Mouse (Mus musculus) neural tube, embryonic 14.5 days (tissue): ENCODE measurements around the gene Kctd15. TPM values are rescaled to one million over a fixed set of nuclear protein-coding genes. Genes with fewer than 3 reads are reported as not detected.

Source experiments
- ATAC-seq: fragments of 200-750 bp; cut with Nextera tagmentation; 2 replicates; pipeline ENCODE4 v1.8.0; 2017; ENCODE audit warnings: low read depth, mild to moderate bottlenecking, moderate TSS enrichment, moderate library complexity
- H3K27ac ChIP-seq: fragments of 300-500 bp; sonication (generic); 2 replicates; pipeline ENCODE4 v1.5.1; 2014; ENCODE audit warnings: low read depth, mild to moderate bottlenecking, control low read depth, low read length, moderate library complexity, mixed read lengths
- H3K27me3 ChIP-seq: fragments of 300-500 bp; sonication (generic); 2 replicates; pipeline ENCODE4 v1.6.1; 2014; ENCODE audit warnings: low read length; ENCODE audit not compliant: control insufficient read depth, insufficient read depth
- H3K36me3 ChIP-seq: fragments of 300-500 bp; sonication (generic); 2 replicates; pipeline ENCODE4 v1.6.1; 2014; ENCODE audit warnings: low read length, mixed read lengths; ENCODE audit not compliant: control insufficient read depth, insufficient read depth
- H3K4me1 ChIP-seq: fragments of 300-500 bp; sonication (generic); 2 replicates; pipeline ENCODE4 v1.6.1; 2014; ENCODE audit warnings: low read length; ENCODE audit not compliant: control insufficient read depth, insufficient read depth
- H3K4me2 ChIP-seq: fragments of 300-500 bp; sonication (generic); 2 replicates; pipeline ENCODE4 v1.6.1; 2014; ENCODE audit warnings: mild to moderate bottlenecking, low read depth, low read length, control low read depth
- H3K4me3 ChIP-seq: fragments of 300-500 bp; sonication (generic); 2 replicates; pipeline ENCODE4 v1.5.1; 2014; ENCODE audit warnings: low read depth, low read length, control low read depth, mixed read lengths
- H3K9ac ChIP-seq: fragments of 300-500 bp; sonication (generic); replicated peaks from 2 replicates; pipeline ENCODE4 v1.6.1; 2014; ENCODE audit warnings: low read depth, mild to moderate bottlenecking, control low read depth, low read length, mixed read lengths
- H3K9me3 ChIP-seq: fragments of 300-500 bp; sonication (generic); 2 replicates; pipeline ENCODE4 v1.6.1; 2016; ENCODE audit warnings: low read length; ENCODE audit not compliant: control insufficient read depth
- WGBS: fragments of 180-500 bp; shearing (Covaris S2); extraction: QIAGEN DNeasy Blood & Tissue Kit; methylation state at CpG from one replicate; pipeline ENCODE4 v1.1.7; 2014; 5-methylcytosine and 5-hydroxymethylcytosine counted together
- polyA plus RNA-seq: library from polyadenylated mRNA; unstranded; fragments of >200 nt; fragmentation: Nextera tagmentation; extraction: Ambion mirVana; gene quantifications from 2 replicates; pipeline ENCODE4 v1.2.1, GENCODE M21; 2014

Kctd15 gene
- 11.8 and 22.9 TPM in 2 replicates for polyA plus RNA-seq

DNA sequence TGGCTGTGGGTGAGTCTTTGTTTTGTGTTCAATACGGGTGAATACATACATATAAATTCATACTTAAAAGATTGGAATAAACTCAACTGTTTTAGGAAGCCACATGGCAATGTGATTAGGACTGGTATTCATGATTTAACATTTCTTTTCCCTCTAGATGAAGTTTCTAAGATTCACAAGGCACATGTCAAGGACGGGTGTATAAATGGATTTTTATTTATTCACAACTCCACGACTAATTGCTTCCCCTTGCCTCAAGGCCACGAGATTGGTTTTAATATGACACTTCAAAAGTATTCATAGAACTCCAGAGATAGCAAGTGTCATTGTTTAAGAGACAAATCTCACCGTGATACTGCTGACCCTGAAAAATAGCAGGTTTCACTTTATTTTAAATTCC, at the start of gene Kctd15:
TSS of gene Kctd15 (minus strand) at position 101 of the 400 bp plus-strand sequence.
- Histone ChIP-seq H3K36me3 (no peaks in the 10 kb centered on the region), H3K27ac (peak within 1 kb of the TSS; percentile 99), H3K4me2 (peak within 1 kb of the TSS; percentile 97), H3K4me1 (peaks cover 14% of the 10 kb centered on the region), H3K9ac (peak within 1 kb of the TSS; percentile 96), H3K9me3 (no peaks in the 10 kb centered on the region), H3K27me3 (no peaks in the 10 kb centered on the region), H3K4me3 (peak within 1 kb of the TSS; percentile 86)
- no peak for ATAC-seq
- WGBS = 73% methylated on average over 5 of the region's 5 CpGs

DNA sequence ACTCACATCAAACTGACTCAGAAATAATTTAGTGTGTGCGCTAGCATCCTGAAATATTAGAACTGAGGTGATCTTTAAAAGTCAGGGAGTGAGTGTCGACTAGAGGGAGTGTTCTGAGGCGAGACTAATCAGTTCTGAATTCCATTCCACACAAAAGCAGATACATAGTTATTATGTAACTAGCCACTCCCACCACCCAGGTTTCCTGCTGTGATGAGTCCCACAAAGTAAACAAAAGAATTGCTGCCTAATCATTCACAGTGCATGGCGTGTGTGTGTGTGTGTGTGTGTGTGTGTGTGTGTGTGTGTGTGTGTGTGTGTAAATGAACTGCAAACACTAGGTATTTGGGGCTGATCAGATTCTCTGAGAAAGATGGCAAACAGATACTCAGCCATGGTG, 47.9 kb upstream of the Kctd15 start:
- 40% methylated on average over 4 of the region's 4 CpGs for WGBS
- H3K4me1 ChIP-seq = no peaks in the 10 kb centered on the region
- H3K36me3 ChIP-seq = no peaks in the 10 kb centered on the region
- no peak overlapping the region for H3K4me2 ChIP-seq
- no peaks in the 10 kb centered on the region for H3K27me3 ChIP-seq
- H3K9me3 ChIP-seq = no peaks in the 10 kb centered on the region
- no peak overlapping the region for H3K27ac ChIP-seq
- no peak for ATAC-seq
- no peak overlapping the region for H3K4me3 ChIP-seq
- no peak overlapping the region for H3K9ac ChIP-seq

DNA sequence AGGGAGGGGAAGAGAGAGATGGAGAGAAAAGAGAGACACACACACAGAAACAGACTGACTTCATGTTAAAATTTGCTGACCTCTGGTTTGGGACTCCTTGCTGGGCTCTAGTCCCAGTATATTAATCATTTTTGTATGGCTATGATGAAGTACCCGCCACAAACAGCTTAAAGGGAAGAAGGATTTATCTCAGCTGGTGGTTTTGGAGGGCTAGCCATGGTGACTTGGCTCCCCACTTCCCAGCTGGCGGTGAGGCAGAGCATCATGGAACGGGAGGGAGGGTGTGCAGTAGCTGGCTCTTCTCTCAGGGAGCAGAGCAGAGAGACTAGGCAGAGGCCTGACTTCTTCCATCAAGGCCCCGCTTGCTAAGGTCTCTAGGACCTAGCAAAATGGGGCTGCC, 46.9 kb upstream of the Kctd15 start:
- Histone ChIP-seq H3K9me3 (no peaks in the 10 kb centered on the region), H3K4me1 (no peaks in the 10 kb centered on the region), H3K27ac (no peak overlapping the region), H3K27me3 (no peaks in the 10 kb centered on the region), H3K9ac (no peak overlapping the region), H3K4me2 (no peak overlapping the region), H3K4me3 (no peak overlapping the region), H3K36me3 (no peaks in the 10 kb centered on the region)
- WGBS = 56% methylated on average over 4 of the region's 4 CpGs
- no peak for ATAC-seq

DNA sequence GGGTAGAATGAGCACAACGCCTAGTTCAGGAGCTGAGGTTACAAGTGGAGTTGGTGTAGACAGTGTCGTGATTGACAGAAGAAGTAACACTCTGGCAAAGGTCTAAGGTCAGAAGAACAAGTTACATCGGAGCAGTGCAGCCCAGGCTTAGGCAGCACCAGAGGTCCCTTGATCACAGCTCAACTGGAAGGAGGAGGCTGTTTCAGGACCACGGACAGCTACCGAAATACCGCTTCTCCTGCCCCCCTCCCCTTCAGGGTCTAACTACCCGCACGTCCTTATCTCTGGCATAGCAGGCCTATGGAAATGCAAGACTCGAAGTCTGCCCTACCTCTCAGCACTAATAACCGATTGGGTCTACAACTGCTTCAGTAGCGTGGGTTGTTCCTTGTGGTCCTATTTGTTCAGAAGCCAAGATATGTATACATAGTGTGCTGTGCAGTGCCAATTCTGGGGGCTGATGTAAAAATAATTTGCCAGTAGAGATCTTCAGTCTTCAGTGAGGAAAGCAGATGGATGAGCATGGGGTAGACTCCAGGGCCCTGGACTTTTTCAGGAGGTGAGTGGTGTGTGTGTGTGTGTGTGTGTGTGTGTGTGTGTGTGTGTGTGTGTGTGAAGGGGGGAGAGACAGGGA, 46.3 kb upstream of the Kctd15 start:
- no peak overlapping the region for H3K4me2 ChIP-seq
- no peak overlapping the region for H3K4me3 ChIP-seq
- H3K4me1 ChIP-seq = no peaks in the 10 kb centered on the region
- no peak overlapping the region for H3K27ac ChIP-seq
- ATAC-seq = no peak; the same call in 1 of the 2 replicates
- no peak overlapping the region for H3K9ac ChIP-seq
- no peaks in the 10 kb centered on the region for H3K27me3 ChIP-seq
- no peaks in the 10 kb centered on the region for H3K36me3 ChIP-seq
- H3K9me3 ChIP-seq = no peaks in the 10 kb centered on the region
- 23% methylated on average over 11 of the region's 11 CpGs for WGBS

DNA sequence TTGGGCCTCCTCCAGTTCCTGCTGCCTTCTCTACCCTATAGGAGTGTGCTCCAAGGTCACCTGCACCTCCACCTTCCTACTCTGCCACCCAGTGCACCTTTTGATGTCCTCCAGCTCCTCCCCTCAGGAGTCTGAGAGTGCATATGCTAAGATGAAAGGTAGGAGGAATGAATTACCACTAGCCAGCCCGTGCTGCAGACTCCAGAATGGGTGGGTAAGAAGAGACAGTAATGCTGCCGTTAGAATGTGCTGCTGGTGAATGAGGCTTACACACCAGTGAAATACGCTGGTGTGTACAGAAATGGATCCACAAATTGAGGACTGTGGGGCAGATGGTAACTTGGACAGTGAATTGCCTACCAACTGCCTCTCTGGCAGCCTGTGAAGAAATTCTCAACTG, 43.4 kb upstream of the Kctd15 start:
- Histone ChIP-seq H3K9me3 (no peaks in the 10 kb centered on the region), H3K4me1 (0 out of 2 replicates have a peak, but pooled peaks cover under 1% of the 10 kb centered on the region), H3K27me3 (no peaks in the 10 kb centered on the region), H3K27ac (no peak overlapping the region), H3K36me3 (no peaks in the 10 kb centered on the region), H3K4me3 (no peak overlapping the region), H3K9ac (no peak overlapping the region), H3K4me2 (no peak overlapping the region)
- WGBS = 61% methylated on average over 3 of the region's 3 CpGs
- ATAC-seq = no peak

DNA sequence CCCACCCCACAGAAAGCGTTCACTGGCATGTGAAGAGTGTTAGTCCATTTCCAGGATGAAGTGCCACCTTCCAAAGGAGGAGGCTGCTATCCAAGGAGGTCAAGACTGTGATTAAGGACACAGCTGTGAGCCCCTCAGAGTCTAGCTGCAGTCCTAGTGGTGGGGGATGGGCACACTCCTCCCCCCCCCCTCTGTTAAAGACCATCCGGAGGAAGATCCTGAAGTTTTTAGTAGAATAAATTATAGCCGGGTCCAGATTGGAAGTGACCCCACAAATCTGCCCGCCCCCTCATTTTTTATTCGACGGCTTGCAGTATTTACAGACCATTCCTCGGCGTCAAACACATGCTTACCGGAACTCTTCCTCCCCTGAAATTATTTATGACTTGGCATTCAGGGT, 41.7 kb upstream of the Kctd15 start:
- Histone ChIP-seq H3K9me3 (no peaks in the 10 kb centered on the region), H3K27me3 (no peaks in the 10 kb centered on the region), H3K9ac (no peak overlapping the region), H3K4me2 (no peak overlapping the region), H3K27ac (no peak overlapping the region), H3K36me3 (no peaks in the 10 kb centered on the region), H3K4me3 (no peak overlapping the region), H3K4me1 (0 out of 2 replicates have a peak, but pooled peaks cover 3% of the 10 kb centered on the region)
- ATAC-seq = peak; percentile 30; the same call in 1 of the 2 replicates
- 30% methylated on average over 9 of the region's 9 CpGs for WGBS

DNA sequence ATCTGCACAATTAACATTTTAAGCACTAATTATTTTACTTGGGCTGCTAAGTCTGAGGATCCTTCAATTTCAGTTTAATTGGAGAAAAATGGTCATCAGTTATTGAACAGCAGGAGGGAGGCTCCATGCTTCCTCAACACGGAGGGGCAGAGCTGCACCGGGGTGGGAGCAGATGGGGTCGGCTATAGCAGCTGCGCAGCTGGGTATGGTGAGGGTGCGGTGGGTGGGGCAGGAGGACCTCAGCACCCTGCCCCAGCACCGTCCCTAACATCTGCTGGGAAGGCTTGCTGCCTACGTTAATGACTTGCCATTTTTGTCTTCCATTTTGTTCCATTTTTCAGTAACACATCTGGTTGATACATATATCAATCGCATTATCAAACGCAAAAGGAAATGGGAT, 39.6 kb upstream of the Kctd15 start:
- no peak for ATAC-seq

DNA sequence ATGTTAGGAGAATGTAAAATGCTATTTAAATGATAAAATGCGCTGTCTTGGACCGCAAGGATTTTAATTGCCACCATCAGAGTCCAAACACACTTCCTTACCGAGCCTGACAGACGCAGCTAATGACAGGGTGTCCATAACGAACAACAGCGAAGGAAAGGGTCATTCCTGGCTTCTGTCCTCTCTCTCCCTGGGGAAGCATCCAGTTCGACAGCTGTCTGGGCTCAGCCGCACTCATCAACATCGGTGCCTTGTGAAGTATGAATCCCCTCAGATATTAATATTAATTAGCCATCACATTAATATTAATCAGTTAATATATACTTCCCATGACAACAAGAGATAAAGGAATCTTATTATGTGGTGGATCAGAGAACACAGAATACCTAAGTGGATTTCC, 38.4 kb upstream of the Kctd15 start:
- H3K9ac ChIP-seq = no peak overlapping the region
- no peaks in the 10 kb centered on the region for H3K27me3 ChIP-seq
- no peaks in the 10 kb centered on the region for H3K36me3 ChIP-seq
- H3K27ac ChIP-seq = no peak overlapping the region; the same call in 1 of the 2 replicates
- H3K4me3 ChIP-seq = no peak overlapping the region
- H3K4me1 ChIP-seq = 0 out of 2 replicates have a peak, but pooled peaks cover 10% of the 10 kb centered on the region
- 30% methylated on average over 9 of the region's 9 CpGs for WGBS
- no peak for ATAC-seq
- no peak overlapping the region for H3K4me2 ChIP-seq
- no peaks in the 10 kb centered on the region for H3K9me3 ChIP-seq

More for the DNA sequence above, 39.6 kb upstream of the Kctd15 start:
- H3K9me3 ChIP-seq = no peaks in the 10 kb centered on the region
- H3K4me1 ChIP-seq = 0 out of 2 replicates have a peak, but pooled peaks cover 7% of the 10 kb centered on the region
- WGBS = 36% methylated on average over 9 of the region's 9 CpGs
- H3K4me3 ChIP-seq = no peak overlapping the region
- no peak overlapping the region for H3K4me2 ChIP-seq
- H3K27me3 ChIP-seq = no peaks in the 10 kb centered on the region
- H3K36me3 ChIP-seq = no peaks in the 10 kb centered on the region
- H3K27ac ChIP-seq = no peak overlapping the region; the same call in 1 of the 2 replicates
- H3K9ac ChIP-seq = no peak overlapping the region

DNA sequence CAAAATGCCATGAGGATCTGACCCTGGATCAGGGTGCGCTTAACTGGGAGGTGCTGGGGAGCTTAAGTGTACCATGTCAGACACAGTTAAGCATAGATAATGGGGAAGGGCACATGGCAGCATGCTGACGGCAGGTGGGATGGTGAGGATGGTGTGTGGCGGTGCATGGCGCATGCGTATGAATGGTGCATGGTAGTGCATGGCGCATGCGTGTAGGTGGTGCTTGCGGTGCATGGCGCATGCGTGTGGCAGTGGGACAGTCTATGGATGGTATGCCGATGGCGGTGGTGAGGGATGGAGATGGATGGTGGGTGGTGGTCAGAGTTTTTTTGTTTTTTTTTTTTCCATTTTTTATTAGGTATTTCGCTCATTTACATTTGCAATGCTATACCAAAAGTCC, 37.4 kb upstream of the Kctd15 start:
- Histone ChIP-seq H3K27me3 (no peaks in the 10 kb centered on the region), H3K36me3 (no peaks in the 10 kb centered on the region), H3K4me2 (no peak overlapping the region), H3K9ac (no peak overlapping the region), H3K4me1 (0 out of 2 replicates have a peak, but pooled peaks cover 10% of the 10 kb centered on the region), H3K27ac (no peak overlapping the region; the same call in 1 of the 2 replicates), H3K9me3 (no peaks in the 10 kb centered on the region), H3K4me3 (no peak overlapping the region)
- 96% methylated on average over 13 of the region's 13 CpGs for WGBS
- ATAC-seq = no peak
